Mouse (Mus musculus): ENCODE measurements around the gene Dgcr2. TPM values are rescaled to one million over a fixed set of nuclear protein-coding genes. Genes with fewer than 3 reads are reported as not detected.

Dgcr2 gene
- total RNA-seq (2021), result 10 to 100 TPM; 21.0 to 25.8 TPM
- long read RNA-seq, experiment 1, full-length matches to known transcripts, result 8 of 13 reads
- long read RNA-seq, experiment 1, partial matches to known transcripts, result 1 of 13 reads
- long read RNA-seq, experiment 1, other reads (novel, unspliced or antisense), result 4 of 13 reads
- long read RNA-seq, experiment 2, full-length matches to known transcripts, result 9 of 17 reads
- long read RNA-seq, experiment 2, partial matches to known transcripts, result 1 of 17 reads
- long read RNA-seq, experiment 2, other reads (novel, unspliced or antisense), result 7 of 17 reads

DNA sequence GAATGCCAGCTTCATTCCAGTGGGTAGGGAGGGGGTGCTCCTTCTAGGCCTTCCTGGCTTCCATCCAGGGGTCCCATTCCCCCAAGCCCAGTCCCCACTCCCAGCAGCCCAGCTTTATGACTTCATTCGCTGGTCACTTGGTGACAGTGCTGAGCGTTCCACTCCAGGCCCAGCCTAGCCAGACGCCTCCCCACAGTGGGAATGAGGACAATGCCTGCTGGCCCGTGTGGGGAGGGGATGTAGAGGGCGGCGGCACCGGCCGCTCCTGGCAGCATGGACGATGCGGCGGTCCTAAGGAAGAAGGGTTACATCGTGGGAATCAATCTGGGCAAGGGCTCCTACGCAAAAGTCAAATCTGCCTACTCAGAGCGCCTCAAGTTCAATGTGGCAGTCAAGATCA is at the start of gene Dgcr2, which contains the start of gene Tssk2:
Gene Dgcr2, minus strand, starts transcription at position 101 of the 400 bp plus-strand sequence.
Gene Tssk2, plus strand, starts transcription at position 176 of the 400 bp plus-strand sequence.
- intact Hi-C loops (cut with DNase I), result no loop called here

DNA sequence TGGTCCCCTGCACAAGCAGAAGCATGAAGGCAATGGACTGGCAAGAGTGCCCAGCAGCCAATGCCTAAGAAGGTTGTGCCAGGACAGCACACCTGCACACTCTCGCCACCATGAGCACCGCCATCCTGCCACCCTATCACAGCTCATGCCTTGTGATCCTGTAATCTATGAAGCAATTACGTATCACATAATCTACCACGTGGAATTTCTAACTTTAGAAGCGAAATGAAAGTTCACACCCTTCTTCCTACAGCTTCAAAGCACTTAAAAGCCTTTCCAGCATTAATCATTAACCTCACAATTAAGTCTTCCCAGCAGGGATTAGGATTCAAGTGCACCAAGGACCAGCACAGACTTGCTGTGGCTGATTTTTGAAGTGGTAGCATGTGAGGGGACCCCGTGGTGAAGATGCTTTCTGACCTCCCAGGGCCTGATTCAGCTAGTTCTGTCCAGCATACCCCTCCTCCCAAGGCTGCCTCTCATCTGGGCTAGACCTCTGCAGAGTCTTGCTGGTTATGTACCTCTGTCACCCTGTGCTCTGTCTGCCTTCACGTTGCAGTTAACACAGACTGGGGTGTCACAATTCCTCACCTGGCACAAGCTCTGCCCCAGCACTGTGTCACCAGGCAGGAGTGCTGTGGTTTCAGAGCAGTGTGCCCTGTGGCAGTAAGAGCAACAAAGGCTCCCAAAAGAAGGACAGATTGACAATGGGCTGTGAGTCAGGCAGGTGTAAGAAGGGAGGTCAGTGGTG is 46.9 kb upstream of the Dgcr2 start:
- intact Hi-C loops (cut with DNase I), result no loop called here
- DNase-seq, result no peak

More for the DNA sequence above, at the start of gene Dgcr2, which contains the start of gene Tssk2:
- DNase-seq, result no peak

DNA sequence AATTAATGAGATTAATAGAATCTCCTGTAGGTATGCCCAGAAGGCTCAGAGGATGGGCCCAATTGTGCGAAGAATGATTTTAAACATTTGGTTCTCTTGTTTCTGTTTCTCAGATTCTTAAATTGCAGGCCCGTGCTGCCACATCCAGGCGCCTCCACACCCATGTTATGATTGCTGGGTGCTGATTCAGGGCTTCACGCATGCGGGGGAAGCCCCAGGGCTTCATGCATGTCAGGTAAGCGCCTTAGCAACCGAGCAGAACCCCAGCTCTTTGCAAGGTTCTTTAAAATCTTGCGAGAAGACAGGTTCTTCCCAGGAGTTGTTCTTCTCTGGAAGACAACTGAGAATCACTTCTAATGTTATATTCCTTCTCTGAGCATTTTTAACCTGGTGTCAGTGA is 45.1 kb upstream of the Dgcr2 start:
- intact Hi-C loops (cut with DNase I), result no loop called here
- no peak for DNase-seq

GRCm38 (mm10) chr16:17939255-17939751 is 40.9 kb upstream of the Dgcr2 start:
- intact Hi-C loops (cut with DNase I), result no loop called here
- DNase-seq, result no peak

- DNase-seq, result no peak
- intact Hi-C loops (cut with DNase I), result no loop called here
These were observed 40.5 kb upstream of the Dgcr2 start for GRCm38 (mm10) chr16:17938821-17939220.

- intact Hi-C loops (cut with DNase I), result no loop called here
- no peak for DNase-seq
These were observed 39.8 kb upstream of the Dgcr2 start for GRCm38 (mm10) chr16:17938187-17938586.

- intact Hi-C loops (cut with DNase I), result no loop called here
- no peak for DNase-seq
These were observed 38.4 kb upstream of the Dgcr2 start for GRCm38 (mm10) chr16:17936776-17937175.

- DNase-seq, result no peak
- intact Hi-C loops (cut with DNase I), result no loop called here
These were observed 36.1 kb upstream of the Dgcr2 start for GRCm38 (mm10) chr16:17934445-17934910.

GRCm38 (mm10) chr16:17933594-17934444 is 35.5 kb upstream of the Dgcr2 start:
- intact Hi-C loops (cut with DNase I), result no loop called here
- no peak for DNase-seq

DNA sequence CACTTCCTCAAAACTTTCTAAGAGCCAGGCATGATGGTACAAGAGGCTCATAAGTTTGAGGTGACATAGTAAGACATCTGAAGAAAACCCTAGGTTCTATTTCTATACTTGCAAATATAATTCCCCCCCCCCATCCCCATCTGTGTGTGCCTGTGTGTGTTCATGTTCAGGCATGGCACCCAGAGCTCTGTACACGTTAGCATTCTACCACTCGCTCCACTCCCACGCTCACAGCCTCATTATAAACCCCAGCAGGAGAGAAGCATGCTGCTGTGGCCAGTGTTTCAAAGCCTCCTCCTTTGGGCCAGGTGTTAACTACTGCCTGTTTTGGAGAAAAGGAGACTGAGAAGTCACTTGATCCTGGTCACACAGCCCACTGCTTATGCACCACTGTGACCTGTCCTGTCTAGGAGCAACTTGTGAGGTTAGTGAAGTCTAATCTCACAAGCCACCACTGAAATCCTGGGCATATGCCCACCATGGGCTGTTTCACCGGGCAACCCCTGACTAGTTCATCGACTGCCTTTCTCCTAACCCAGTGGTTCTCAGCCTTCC is 33.6 kb upstream of the Dgcr2 start:
- intact Hi-C loops (cut with DNase I), result no loop called here
- DNase-seq, result no peak

DNA sequence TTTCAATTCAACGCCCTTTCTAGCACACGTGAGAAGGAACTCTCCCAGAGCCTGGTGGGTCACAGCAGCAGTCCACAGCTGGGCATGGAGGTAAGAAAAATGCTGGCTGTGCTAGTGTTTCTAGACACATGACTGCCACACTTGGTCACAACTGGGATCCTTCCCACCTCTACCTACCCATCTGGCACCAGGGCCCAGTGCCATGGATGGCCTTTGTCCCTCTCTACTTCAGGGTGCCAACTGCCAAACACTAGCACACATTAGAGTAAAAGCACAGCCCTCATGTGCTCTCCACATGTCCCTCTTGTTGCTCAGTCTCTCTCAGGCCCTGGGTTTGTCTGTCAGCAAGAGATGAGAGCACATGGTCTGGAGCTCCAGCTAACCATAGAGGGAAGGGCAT is 31.3 kb upstream of the Dgcr2 start:
- no peak for DNase-seq
- intact Hi-C loops (cut with DNase I), result no loop called here

DNA sequence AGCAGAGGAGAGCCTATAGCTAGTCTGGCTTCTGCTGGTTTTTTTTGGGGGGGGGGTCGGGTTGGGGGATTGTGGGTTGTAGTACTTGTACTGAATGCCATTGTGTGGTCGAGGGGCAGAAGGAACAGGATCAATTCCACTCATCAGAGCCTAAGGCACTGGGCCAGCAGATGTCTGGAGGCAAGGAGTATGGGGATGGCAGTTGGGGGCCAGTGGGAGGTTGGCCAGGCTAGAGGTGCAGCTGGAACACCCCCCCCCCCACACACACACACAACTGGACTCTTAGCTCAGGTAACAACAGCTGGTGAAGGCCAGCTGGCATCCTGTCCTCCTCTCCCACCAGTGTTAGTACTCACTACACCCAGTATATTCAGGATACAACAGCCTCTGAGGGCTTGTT is 30.8 kb upstream of the Dgcr2 start:
- intact Hi-C loops (cut with DNase I), result no loop called here
- DNase-seq, result no peak

GRCm38 (mm10) chr16:17928627-17929104 is 30.3 kb upstream of the Dgcr2 start:
- peak; percentile 39 to 42 for DNase-seq
- intact Hi-C loops (cut with DNase I), result no loop called here

GRCm38 (mm10) chr16:17928087-17928580 is 29.8 kb upstream of the Dgcr2 start, which contains the start of gene Slc25a1:
TSS of gene Slc25a1 (minus strand) at chr16:17928219.
- intact Hi-C loops (cut with DNase I), result no loop called here
- DNase-seq, result peak; percentile 54 to 59

DNA sequence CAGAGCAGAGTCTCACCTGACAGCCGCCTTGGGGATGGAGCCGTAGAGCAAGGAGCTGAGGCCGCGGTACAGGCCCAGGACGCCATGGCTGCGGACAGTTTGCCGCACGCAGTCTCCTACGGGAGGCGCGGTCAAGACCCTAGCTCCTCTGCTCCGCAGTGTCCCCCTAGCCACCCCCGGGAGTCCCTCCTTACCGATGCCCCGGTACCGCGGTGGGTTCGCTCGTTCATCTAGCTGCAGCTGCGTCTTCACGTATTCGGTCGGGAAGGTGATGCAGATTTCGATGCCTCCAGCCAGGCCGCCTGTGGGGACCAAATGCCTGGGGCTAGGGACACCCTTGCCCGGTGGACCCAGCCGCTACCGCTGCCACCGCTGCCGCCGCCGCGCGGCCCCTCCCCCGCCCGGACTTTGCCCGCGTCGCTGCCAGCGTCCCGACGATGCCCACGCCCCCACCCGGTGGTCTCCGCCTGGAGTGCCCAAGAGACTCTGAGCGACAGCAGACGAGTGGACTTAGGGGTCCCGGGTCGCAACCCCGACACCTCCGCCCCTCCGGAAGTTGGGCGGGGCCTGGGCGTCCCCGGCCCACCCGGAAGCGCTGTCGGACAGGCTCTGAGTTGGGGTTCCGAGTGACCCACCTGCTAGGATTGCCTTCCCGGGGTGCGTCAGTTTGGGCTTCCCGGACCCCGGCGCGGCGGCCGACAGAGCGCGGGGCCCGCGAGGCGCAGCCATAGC is 29.2 kb upstream of the Dgcr2 start:
- intact Hi-C loops (cut with DNase I), result no loop called here
- no peak for DNase-seq

DNA sequence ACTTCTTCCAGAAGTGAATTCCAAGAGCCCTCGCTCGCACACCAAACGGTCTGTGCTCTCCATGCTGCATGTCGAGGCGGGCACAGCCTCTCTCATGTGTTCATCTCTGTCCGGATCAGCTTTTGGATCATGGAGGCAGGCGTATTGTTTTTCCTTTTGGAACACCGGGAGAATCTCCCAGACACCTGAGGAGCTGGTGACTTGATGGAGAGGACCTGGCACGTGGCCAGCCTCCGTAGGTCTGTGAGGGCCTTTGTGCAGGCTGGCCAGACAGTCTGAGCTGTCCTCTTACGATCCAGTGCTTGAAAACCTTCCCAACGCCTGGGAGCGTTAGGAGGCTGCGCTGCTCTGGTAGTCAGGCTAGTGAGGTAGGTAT is 23.8 kb upstream of the Dgcr2 start:
- DNase-seq, result peak in 1 of 2 experiments; percentile 37
- intact Hi-C loops (cut with DNase I), result no loop called here

GRCm38 (mm10) chr16:17921325-17922162 is 23.2 kb upstream of the Dgcr2 start:
- DNase-seq, result peak; percentile 90 to 93
- intact Hi-C loops (cut with DNase I), result no loop called here

- intact Hi-C loops (cut with DNase I), result no loop called here
- no peak for DNase-seq
These were observed 22.2 kb upstream of the Dgcr2 start for GRCm38 (mm10) chr16:17920586-17920985.

Data from gastrocnemius, postnatal 36 days (tissue).